Mouse (Mus musculus) CH12.LX (cell line): ENCODE measurements at regions not wholly inside any gene's neighbourhood (a gene's known extent, or its start where the extent isn't known, plus 50 kb on each side); places are given as distances from the start of the nearest gene placed in this dataset.

ENCODE experiments used
- DNase-seq: peaks from one replicate; pipeline ENCODE4 v3.0.0-alpha.2; 2013; ENCODE audit errors: extremely low read depth
- H3K27ac ChIP-seq: 2 replicates; pipeline ENCODE4 v1.5.1; 2012; ENCODE audit warnings: low read depth, mild to moderate bottlenecking, control low read depth, moderate library complexity; ENCODE audit not compliant: insufficient read depth
- H3K27me3 ChIP-seq: replicated peaks from 2 replicates; pipeline ENCODE3; 2012; ENCODE audit warnings: inconsistent platforms
- H3K36me3 ChIP-seq, 2 experiments: replicated peaks in 1 of 2; 2 replicates each; pipeline versions ENCODE3 to v1.6.1; 2012; ENCODE audit warnings: inconsistent platforms in 1 of 2, low read length in 1 of 2, mild to moderate bottlenecking in 1 of 2, mixed read lengths in 1 of 2, moderate library complexity in 1 of 2; ENCODE audit not compliant: control insufficient read depth in 1 of 2, insufficient read depth in 1 of 2
- H3K4me1 ChIP-seq, 2 experiments: 2 replicates each; pipeline ENCODE4 v1.6.1; 2012; ENCODE audit warnings: inconsistent platforms in 1 of 2, moderate library complexity in 1 of 2; ENCODE audit not compliant: insufficient read depth in 2 of 2, control insufficient read depth in 1 of 2
- H3K4me2 ChIP-seq: 2 replicates; pipeline ENCODE4 v1.6.1; 2012; ENCODE audit warnings: low read depth, mild to moderate bottlenecking, control low read depth; ENCODE audit not compliant: poor library complexity, insufficient read depth, severe bottlenecking
- H3K4me3 ChIP-seq, 3 experiments: fragments of 150-350 bp in 1 of 3; sonication (generic) in 1 of 3; replicated peaks in 1 of 3; 2 replicates each; pipeline versions ENCODE3 to v1.5.1; 2011 to 2012; ENCODE audit warnings: low read depth in 2 of 3, low read length in 2 of 3, mild to moderate bottlenecking in 2 of 3, moderate library complexity in 2 of 3, control low read depth in 1 of 3, improper control_type of control experiment in 1 of 3, inconsistent platforms in 1 of 3, mixed read lengths in 1 of 3; ENCODE audit not compliant: poor library complexity in 1 of 3
- H3K79me2 ChIP-seq: replicated peaks from 2 replicates; pipeline ENCODE4 v1.6.1; 2012; ENCODE audit warnings: mild to moderate bottlenecking, moderate library complexity; ENCODE audit not compliant: control insufficient read depth, poor library complexity, insufficient read depth, severe bottlenecking; ENCODE audit errors: extremely low read depth
- H3K9ac ChIP-seq: 2 replicates; pipeline ENCODE4 v1.6.1; 2012; ENCODE audit warnings: low read depth, mild to moderate bottlenecking, control low read depth, moderate library complexity; ENCODE audit not compliant: insufficient read depth
- H3K9me3 ChIP-seq: replicated peaks from 2 replicates; pipeline ENCODE3; 2012; ENCODE audit warnings: low read length, inconsistent platforms, mixed read lengths
- BHLHE40 ChIP-seq: IDR thresholded peaks from 2 replicates; pipeline ENCODE4 v1.6.1; 2011; ENCODE audit warnings: mild to moderate bottlenecking, low read depth, low read length, improper control_type of control experiment
- CHD1 ChIP-seq: IDR thresholded peaks from 2 replicates; pipeline ENCODE4 v1.6.1; 2012; ENCODE audit warnings: low read depth, low read length, improper control_type of control experiment, inconsistent platforms
- CHD2 ChIP-seq: IDR thresholded peaks from 2 replicates; pipeline ENCODE4 v1.6.1; 2011; ENCODE audit warnings: low read length, improper control_type of control experiment
- CTCF ChIP-seq, 2 experiments: IDR thresholded peaks in 1 of 2; conservative IDR thresholded peaks in 1 of 2; 2 replicates each; pipeline ENCODE4 v1.5.1; 2011 to 2012; ENCODE audit warnings: low read depth in 2 of 2, low read length in 2 of 2, improper control_type of control experiment in 1 of 2, inconsistent platforms in 1 of 2, mild to moderate bottlenecking in 1 of 2, moderate library complexity in 1 of 2
- ELF1 ChIP-seq: IDR thresholded peaks from 2 replicates; pipeline ENCODE4 v1.6.1; 2014; ENCODE audit warnings: low read depth, mild to moderate bottlenecking, inconsistent platforms, low read length, improper control_type of control experiment
- HCFC1 ChIP-seq: IDR thresholded peaks from 2 replicates; pipeline ENCODE4 v1.6.1; 2012; ENCODE audit warnings: low read depth, mild to moderate bottlenecking, inconsistent platforms, low read length, improper control_type of control experiment
- IRF4 ChIP-seq: IDR thresholded peaks from 2 replicates; pipeline ENCODE4 v1.6.1; 2014; ENCODE audit warnings: low read depth, mild to moderate bottlenecking, inconsistent platforms, low read length, improper control_type of control experiment
- JUN ChIP-seq: IDR thresholded peaks from 2 replicates; pipeline ENCODE4 v1.6.1; 2011; ENCODE audit warnings: low read depth, mild to moderate bottlenecking, low read length, improper control_type of control experiment, moderate library complexity; ENCODE audit not compliant: insufficient read depth
- JUND ChIP-seq: conservative IDR thresholded peaks from 2 replicates; pipeline ENCODE4 v1.6.1; 2011; ENCODE audit warnings: low read depth, low read length, improper control_type of control experiment
- KAT2A ChIP-seq: IDR thresholded peaks from 2 replicates; pipeline ENCODE4 v1.6.1; 2012; ENCODE audit warnings: low read length, improper control_type of control experiment, inconsistent platforms; ENCODE audit not compliant: insufficient replicate concordance
- MAFK ChIP-seq: IDR thresholded peaks from 2 replicates; pipeline ENCODE4 v1.6.1; 2011; ENCODE audit warnings: low read length, improper control_type of control experiment; ENCODE audit not compliant: insufficient replicate concordance
- MAX ChIP-seq: IDR thresholded peaks from 2 replicates; pipeline ENCODE4 v1.6.1; 2011; ENCODE audit warnings: low read length, improper control_type of control experiment
- MAZ ChIP-seq: IDR thresholded peaks from 2 replicates; pipeline ENCODE4 v1.6.1; 2012; ENCODE audit warnings: low read depth, mild to moderate bottlenecking, inconsistent platforms, low read length, improper control_type of control experiment, moderate library complexity
- MEF2A ChIP-seq: IDR thresholded peaks from 2 replicates; pipeline ENCODE4 v1.6.1; 2014; ENCODE audit warnings: low read depth, mild to moderate bottlenecking, inconsistent platforms, low read length, improper control_type of control experiment, borderline replicate concordance
- MXI1 ChIP-seq: IDR thresholded peaks from 2 replicates; pipeline ENCODE4 v1.6.1; 2011; ENCODE audit warnings: mild to moderate bottlenecking, low read depth, low read length, improper control_type of control experiment
- MYC ChIP-seq: IDR thresholded peaks from 2 replicates; pipeline ENCODE4 v1.6.1; 2011; ENCODE audit warnings: low read depth, mild to moderate bottlenecking, improper control_type of control experiment, low read length
- NRF1 ChIP-seq: IDR thresholded peaks from 2 replicates; pipeline ENCODE4 v1.6.1; 2014; ENCODE audit warnings: low read depth, mild to moderate bottlenecking, inconsistent platforms, low read length, improper control_type of control experiment, moderate library complexity
- PAX5 ChIP-seq: IDR thresholded peaks from 2 replicates; pipeline ENCODE4 v1.6.1; 2012; ENCODE audit warnings: low read length, inconsistent platforms, mixed read lengths
- POLR2A ChIP-seq: IDR thresholded peaks from 2 replicates; pipeline ENCODE4 v1.6.1; 2011; ENCODE audit warnings: low read depth, mild to moderate bottlenecking, improper control_type of control experiment, low read length
- POLR2AphosphoS2 ChIP-seq: IDR thresholded peaks from 2 replicates; pipeline ENCODE4 v1.6.1; 2011; ENCODE audit warnings: low read depth, low read length, improper control_type of control experiment
- RAD21 ChIP-seq: IDR thresholded peaks from 2 replicates; pipeline ENCODE4 v1.6.1; 2011; ENCODE audit warnings: low read depth, mild to moderate bottlenecking, low read length, improper control_type of control experiment, moderate library complexity
- SMC3 ChIP-seq: IDR thresholded peaks from 2 replicates; pipeline ENCODE4 v1.6.1; 2011; ENCODE audit warnings: low read depth, low read length, improper control_type of control experiment
- USF1 ChIP-seq: IDR thresholded peaks from 2 replicates; pipeline ENCODE4 v1.6.1; 2014; ENCODE audit warnings: low read depth, mild to moderate bottlenecking, inconsistent platforms, low read length, improper control_type of control experiment
- USF2 ChIP-seq: conservative IDR thresholded peaks from 2 replicates; pipeline ENCODE4 v1.6.1; 2011; ENCODE audit warnings: low read depth, low read length, improper control_type of control experiment
- ZC3H11A ChIP-seq: IDR thresholded peaks from 2 replicates; pipeline ENCODE4 v1.6.1; 2012; ENCODE audit warnings: low read depth, mild to moderate bottlenecking, inconsistent platforms, low read length, improper control_type of control experiment
- ZNF384 ChIP-seq: IDR thresholded peaks from 2 replicates; pipeline ENCODE4 v1.6.1; 2012; ENCODE audit warnings: low read depth, low read length, improper control_type of control experiment, inconsistent platforms
- dilution Hi-C: fragments of 300-500 bp; cut with MboI; formaldehyde crosslinking; loops from 2 replicates; pipeline ENCODE4 v1.14.3; 2020; ENCODE audit warnings: low sequenced_read_pairs; ENCODE audit not compliant: extremely low pct_unique_long_range_greater_than_20kb, extremely low pct_ligation_motif_present
- in situ Hi-C: fragments of 300-500 bp; cut with MboI; formaldehyde crosslinking; loops from 3 replicates; pipeline ENCODE4 v1.14.3; 2019; ENCODE audit warnings: low sequenced_read_pairs, low pct_ligation_motif_present, low pct_unique_long_range_greater_than_20kb, mixed read lengths

- H3K9ac ChIP-seq, result no peak overlapping the region
- dilution Hi-C loops, result no loop called here
- no peak for DNase-seq
- no peak overlapping the region for H3K27ac ChIP-seq
- H3K36me3 ChIP-seq, result no peaks in the 10 kb centered on the region
- peaks cover 2 to 4% of the 10 kb centered on the region in 2 experiments; a peak in 1 of 4 replicates for H3K4me1 ChIP-seq
- no peak overlapping the region for H3K4me2 ChIP-seq
- in situ Hi-C loops, result no loop called here
- TF ChIP-seq MAX, result no peak
- no peak for TF ChIP-seq NRF1
- TF ChIP-seq HCFC1, result no peak
- no peak for TF ChIP-seq USF2
- TF ChIP-seq MYC, result no peak
- no peak for TF ChIP-seq BHLHE40
- TF ChIP-seq POLR2AphosphoS2, result no peak
- TF ChIP-seq CHD1, result no peak
- no peak for TF ChIP-seq USF1
- no peak for TF ChIP-seq MEF2A
- no peak for TF ChIP-seq MAZ
- TF ChIP-seq ELF1, result no peak
- no peak for TF ChIP-seq KAT2A
- no peak for TF ChIP-seq JUN
- no peak for TF ChIP-seq RAD21
- TF ChIP-seq PAX5, result no peak
- TF ChIP-seq ZNF384, result no peak
- TF ChIP-seq IRF4, result no peak
- TF ChIP-seq CHD2, result no peak
- TF ChIP-seq JUND, result no peak
- no peak overlapping the region for H3K4me3 ChIP-seq
- H3K9me3 ChIP-seq, result peaks cover 5% of the 10 kb centered on the region
- H3K27me3 ChIP-seq, result no peaks in the 10 kb centered on the region
- H3K79me2 ChIP-seq, result no peaks in the 10 kb centered on the region
Observed at GRCm38 (mm10) chr16:93041887-93042286, 215.9 kb upstream of the Runx1 start.

- Histone ChIP-seq H3K27me3 (no peaks in the 10 kb centered on the region), H3K27ac (no peak overlapping the region), H3K79me2 (no peaks in the 10 kb centered on the region), H3K9me3 (peaks cover 5% of the 10 kb centered on the region), H3K9ac (no peak overlapping the region), H3K4me1 (peaks cover 2 to 4% of the 10 kb centered on the region in 2 experiments; a peak in 1 of 4 replicates), H3K4me2 (no peak overlapping the region), H3K4me3 (no peak overlapping the region), H3K36me3 (no peaks in the 10 kb centered on the region)
- in situ Hi-C loops, result no loop called here
- dilution Hi-C loops, result no loop called here
- TF ChIP-seq MXI1 (no peak), POLR2A (no peak), MAFK (no peak), MAX (no peak), SMC3 (peak; percentile 35), CTCF (conservative IDR thresholded peaks at IDR 0.05 in 1 of 2, IDR thresholded peaks at IDR 0.05 in 1 of 2; ENCODE audit: low read depth in 2 of 2, low read length in 2 of 2) (peak in 1 of 2 experiments; percentile 14; a peak in 1 of 4 replicates), ZC3H11A (no peak)
- no peak for DNase-seq
Observed at GRCm38 (mm10) chr16:93041399-93041798, 215.4 kb upstream of the Runx1 start.
